In the genomic region with DNA sequence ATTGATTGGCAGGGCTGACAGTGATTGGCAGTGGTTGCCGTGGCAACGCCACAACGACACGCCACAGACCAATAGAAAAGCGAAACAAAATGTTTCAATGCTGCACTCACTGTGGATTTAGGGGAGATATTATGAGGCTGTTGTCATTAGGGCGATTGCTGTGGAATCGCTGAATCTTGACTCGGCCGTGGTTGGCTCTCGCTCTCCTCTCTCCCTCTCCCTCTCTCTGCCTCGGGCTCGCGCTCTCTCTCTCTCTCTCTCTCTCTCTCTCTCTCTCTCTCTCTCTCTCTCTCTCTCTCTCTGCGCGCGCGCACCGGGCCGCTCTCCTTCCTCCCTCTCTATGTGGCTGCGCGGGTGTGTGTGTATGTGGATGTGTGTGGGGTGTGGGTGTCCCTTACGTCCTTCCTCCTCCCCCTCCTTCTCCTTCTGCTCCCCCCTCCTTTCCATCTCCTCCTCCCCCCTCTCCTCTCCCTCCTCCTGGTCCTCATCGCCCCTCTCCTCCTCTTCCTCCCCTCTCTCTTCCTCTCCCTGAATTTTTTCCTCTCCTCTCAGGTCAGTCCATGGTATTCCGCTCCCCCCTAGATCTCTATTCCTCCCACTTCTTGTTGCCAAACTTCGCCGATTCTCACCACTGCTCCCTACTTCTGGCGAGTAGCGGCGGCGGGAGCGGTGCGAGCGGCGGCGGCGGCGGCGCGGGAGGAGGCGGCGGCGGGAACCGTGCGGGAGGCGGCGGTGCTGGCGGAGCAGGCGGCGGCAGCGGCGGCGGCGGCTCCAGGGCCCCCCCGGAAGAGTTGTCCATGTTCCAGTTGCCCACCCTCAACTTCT, we compare ENCODE assay signal across 8 mouse cellular contexts. TPM values are rescaled to one million over a fixed set of nuclear protein-coding genes. Genes with fewer than 3 reads are reported as not detected.
DNase-seq lines count a peak whose midpoint lies in the region; ATAC-seq and TF ChIP-seq lines count a peak whose summit lies in the region.

No protein-coding gene starts in this region.

- H3K4me1 ChIP-seq in kidney, embryonic 14.5 days (ENCODE audit: control insufficient read depth, insufficient read depth, low read length): peaks cover 9% of the 10 kb centered on the region
- no peaks in the 10 kb centered on the region for H3K4me1 ChIP-seq in kidney, adult 2 months (ENCODE audit: control insufficient read depth, insufficient read depth, low read length)
- no peaks in the 10 kb centered on the region for H3K4me1 ChIP-seq in cortical plate, adult 2 months (ENCODE audit: control insufficient read depth, insufficient read depth, low read length)
- H3K4me1 ChIP-seq in neural tube, embryonic 12.5 days: peaks cover 17% of the 10 kb centered on the region

- ATAC-seq in kidney, embryonic 14.5 days (ENCODE audit: low FRiP score, low TSS enrichment): no peak
- no peak for ATAC-seq in neural tube, embryonic 12.5 days (ENCODE audit: low FRiP score, low read depth)

- no peak for TF ChIP-seq POLR2A in kidney, adult 2 months (IDR thresholded peaks at IDR 0.05; ENCODE audit: low read depth, low read length)
- TF ChIP-seq POLR2A in cortical plate, adult 2 months (IDR thresholded peaks at IDR 0.05; ENCODE audit: extremely low read depth, insufficient read depth, low read length): no peak

- H3K27ac ChIP-seq in kidney, embryonic 14.5 days (ENCODE audit: low read depth, low read length): no peak overlapping the region
- H3K27ac ChIP-seq in kidney, adult 2 months (ENCODE audit: insufficient read depth, low read depth, low read length): no peak overlapping the region
- no peak overlapping the region for H3K27ac ChIP-seq in cortical plate, adult 2 months (ENCODE audit: insufficient read depth, low read length)
- no peak overlapping the region for H3K27ac ChIP-seq in neural tube, embryonic 12.5 days

- no peaks in the 10 kb centered on the region for H3K36me3 ChIP-seq in kidney, embryonic 14.5 days (ENCODE audit: control insufficient read depth, insufficient read depth, low read length)
- no peaks in the 10 kb centered on the region for H3K36me3 ChIP-seq in kidney, adult 2 months (ENCODE audit: control insufficient read depth, insufficient read depth, low read length)
- H3K36me3 ChIP-seq in neural tube, embryonic 12.5 days: no peaks in the 10 kb centered on the region

- H3K9me3 ChIP-seq in kidney, embryonic 14.5 days (ENCODE audit: control insufficient read depth, low read length): no peaks in the 10 kb centered on the region
- no peaks in the 10 kb centered on the region for H3K9me3 ChIP-seq in neural tube, embryonic 12.5 days

- no peak for TF ChIP-seq CTCF in kidney, adult 2 months (conservative IDR thresholded peaks at IDR 0.05; ENCODE audit: insufficient read depth, insufficient read length, low read depth, low read length)
- no peak for TF ChIP-seq CTCF in cortical plate, adult 2 months (IDR thresholded peaks at IDR 0.05; ENCODE audit: extremely low read depth, insufficient read depth, low read length)

- H3K4me3 ChIP-seq in kidney, embryonic 14.5 days (ENCODE audit: low read length): peak overlapping the region; percentile 22
- no peak overlapping the region for H3K4me3 ChIP-seq in kidney, adult 2 months (ENCODE audit: insufficient read depth, low read depth, low read length)
- H3K4me3 ChIP-seq in cortical plate, adult 2 months (ENCODE audit: insufficient read depth, low read length): peak overlapping the region; percentile 32
- H3K4me3 ChIP-seq in neural tube, embryonic 12.5 days: peak overlapping the region; percentile 19

- peaks cover 97% of the 10 kb centered on the region for H3K27me3 ChIP-seq in kidney, embryonic 14.5 days (ENCODE audit: control insufficient read depth, insufficient read depth, low read length)
- peaks cover 4% of the 10 kb centered on the region; the same call in 1 of the 2 replicates for H3K27me3 ChIP-seq in kidney, adult 2 months (replicated peaks; ENCODE audit: control insufficient read depth, insufficient read depth, low read length)
- H3K27me3 ChIP-seq in neural tube, embryonic 12.5 days (replicated peaks): peaks cover 91% of the 10 kb centered on the region

- 0 out of 2 replicates have a peak overlapping the region, but pooled peaks have one; percentile 4 for H3K9ac ChIP-seq in kidney, embryonic 14.5 days (ENCODE audit: low read depth, low read length)
- no peak overlapping the region for H3K9ac ChIP-seq in neural tube, embryonic 12.5 days

- no peak for DNase-seq in kidney, adult 2 months
- DNase-seq in induced T-regulatory cell, adult 2 months (ENCODE audit: low read depth): peak; percentile 31
- DNase-seq in thymus, postnatal 0 days (ENCODE audit: low spot score): no peak
- no peak for DNase-seq in spleen, postnatal 36 days (ENCODE audit: low spot score in 2 of 2)
- DNase-seq in right cerebral cortex, adult 18-20 months: no peak

- H3K4me2 ChIP-seq in kidney, embryonic 14.5 days (replicated peaks; ENCODE audit: low read depth, low read length): peak overlapping the region; percentile 35
- peak overlapping the region; percentile 31; the same call in 1 of the 2 replicates for H3K4me2 ChIP-seq in neural tube, embryonic 12.5 days (replicated peaks)

- WGBS in kidney, embryonic 14.5 days: under 1% methylated on average over 42 of the region's 54 CpGs
- 3% methylated on average over 52 of the region's 54 CpGs for WGBS in kidney, adult 2 months
- WGBS in neural tube, embryonic 12.5 days: under 1% methylated on average over 51 of the region's 54 CpGs

RNA-seq across cellular contexts. Expression of a gene that starts 7.5 kb away (rescaled TPM):
- not detected in 2 replicates for polyA plus RNA-seq in kidney, embryonic 14.5 days (2014; fragmentation: Nextera tagmentation; extraction: Ambion mirVana)
- polyA plus RNA-seq in kidney, adult 2 months (2012; rRNA removed): not detected in 2 replicates
- 0.06 and 2.3 TPM in 2 replicates for polyA plus RNA-seq in cortical plate, adult 2 months (2012; rRNA removed)
- 0.13 TPM in 1 of 2 replicates, not detected in the other for polyA plus RNA-seq in neural tube, embryonic 12.5 days (2016; fragmentation: Nextera tagmentation; extraction: Ambion mirVana)
- 0.07 TPM in 1 of 2 replicates, not detected in the other for polyA plus RNA-seq in thymus, postnatal 0 days (2015; fragmentation: Nextera tagmentation; extraction: Ambion mirVana)
